Mouse (Mus musculus): Measurements from ENCODE around the gene Dnah7c. TPM values are rescaled to one million over a fixed set of nuclear protein-coding genes. Genes with fewer than 3 reads are reported as not detected.

The Dnah7c gene
- polyA plus RNA-seq (2017; shearing (Covaris generic)) = not detected

GRCm38 (mm10) chr1:46425137-46425925 is at the start of gene Dnah7c:
Dnah7c (plus strand) TSS chr1:46425592.

Measured in effector memory CD4-positive, alpha-beta T cell, adult 5 months (primary cell).